Comparison of ENCODE assay signal across 12 mouse cellular contexts in the genomic region with DNA sequence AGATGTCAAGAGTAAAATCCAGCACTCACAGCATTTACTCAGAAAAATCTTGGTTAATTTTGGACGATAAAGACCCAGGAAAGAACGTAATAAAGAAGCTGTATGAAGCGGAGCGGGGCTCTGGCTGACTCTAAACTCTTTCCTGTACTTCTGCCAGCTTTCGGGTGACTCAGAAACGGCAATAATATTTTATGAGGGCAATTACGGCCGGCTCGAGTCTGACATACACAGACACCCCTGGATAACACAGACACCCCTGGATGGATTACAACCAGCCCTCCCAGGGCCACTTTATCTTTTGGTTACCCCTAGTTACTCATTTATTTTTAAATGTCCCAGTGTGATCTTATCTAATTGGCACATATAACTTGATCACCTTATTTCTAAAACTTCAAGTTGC.
DNase-seq lines count a peak whose midpoint lies in the region; ATAC-seq and TF ChIP-seq lines count a peak whose summit lies in the region.
"Had no signal": no experiment of that assay in that cellular context is flagged by ENCODE, and none has a peak within 500 bp of the region (broad histone marks: within the 10 kb centered on the region; RNA-seq: fewer than 3 reads in every experiment).

No protein-coding gene starts in this region.

- no peak for TF ChIP-seq CTCF in lung, postnatal 0 days (IDR thresholded peaks at IDR 0.05)
- TF ChIP-seq CTCF in lung, adult 2 months (IDR thresholded peaks at IDR 0.05; ENCODE audit: insufficient read depth, low read length) = no peak
- TF ChIP-seq CTCF in embryonic fibroblast, embryonic 13.5 days (IDR thresholded peaks at IDR 0.05; ENCODE audit: borderline replicate concordance, insufficient read depth, low read length) = no peak

- no peaks in the 10 kb centered on the region for H3K9me3 ChIP-seq in lung, postnatal 0 days (ENCODE audit: low read length)
- H3K9me3 ChIP-seq in stomach, embryonic 15.5 days = no peaks in the 10 kb centered on the region
- H3K9me3 ChIP-seq: midbrain, embryonic 10.5 days had no signal

- H3K9ac ChIP-seq in lung, postnatal 0 days (replicated peaks; ENCODE audit: low read depth) = no peak overlapping the region
- H3K9ac ChIP-seq in stomach, embryonic 15.5 days = no peak overlapping the region

- H3K36me3 ChIP-seq in lung, postnatal 0 days (ENCODE audit: insufficient read depth, low read length) = no peaks in the 10 kb centered on the region
- H3K36me3 ChIP-seq in stomach, embryonic 15.5 days = no peaks in the 10 kb centered on the region

- ATAC-seq in lung, postnatal 0 days = no peak
- no peak for ATAC-seq in stomach, embryonic 15.5 days (ENCODE audit: insufficient read depth, low FRiP score, low read depth)

- TF ChIP-seq POLR2A in lung, adult 2 months (IDR thresholded peaks at IDR 0.05; ENCODE audit: borderline replicate concordance, extremely low read depth, low read depth, low read length) = no peak
- no peak for TF ChIP-seq POLR2A in embryonic fibroblast, embryonic 13.5 days (IDR thresholded peaks at IDR 0.05; ENCODE audit: low read depth, low read length)

- no peak for TF ChIP-seq EP300 in lung, postnatal 0 days (IDR thresholded peaks at IDR 0.05)

- peaks cover 26% of the 10 kb centered on the region; the same call in 1 of the 2 replicates for H3K4me1 ChIP-seq in lung, postnatal 0 days (ENCODE audit: insufficient read depth, low read depth, low read length)
- peaks cover 27% of the 10 kb centered on the region for H3K4me1 ChIP-seq in lung, adult 2 months (ENCODE audit: control insufficient read depth, insufficient read depth, low read length)
- peaks cover 10% of the 10 kb centered on the region for H3K4me1 ChIP-seq in embryonic fibroblast, embryonic 13.5 days (ENCODE audit: control insufficient read depth, insufficient read depth, low read length)
- H3K4me1 ChIP-seq in stomach, embryonic 15.5 days = peaks cover 47% of the 10 kb centered on the region

- no peaks in the 10 kb centered on the region for H3K27me3 ChIP-seq in lung, postnatal 0 days (replicated peaks; ENCODE audit: insufficient read depth, low read length)
- no peaks in the 10 kb centered on the region for H3K27me3 ChIP-seq in stomach, embryonic 15.5 days (replicated peaks)

- H3K4me2 ChIP-seq in lung, postnatal 0 days (replicated peaks; ENCODE audit: low read depth, low read length) = no peak overlapping the region
- no peak overlapping the region for H3K4me2 ChIP-seq in stomach, embryonic 15.5 days

- no peak overlapping the region for H3K4me3 ChIP-seq in lung, postnatal 0 days (ENCODE audit: low read depth, low read length)
- H3K4me3 ChIP-seq in lung, adult 2 months (replicated peaks; ENCODE audit: extremely low read depth, low read depth, low read length) = no peak overlapping the region
- H3K4me3 ChIP-seq in embryonic fibroblast, embryonic 13.5 days (ENCODE audit: insufficient read depth, low read length) = no peak overlapping the region
- H3K4me3 ChIP-seq in stomach, embryonic 15.5 days (replicated peaks) = no peak overlapping the region
- H3K4me3 ChIP-seq: midbrain, embryonic 10.5 days had no signal

- 29% methylated on average over 9 of the region's 9 CpGs for WGBS in lung, postnatal 0 days
- 28% methylated on average over 9 of the region's 9 CpGs for WGBS in lung, adult 2 months
- WGBS in stomach, embryonic 15.5 days = 40% methylated on average over 9 of the region's 9 CpGs

- peak; percentile 30 for DNase-seq in gastrocnemius, postnatal 14 days
- no peak for DNase-seq in gastrocnemius, postnatal 4 days (ENCODE audit: low spot score in 2 of 2)
- DNase-seq in lung, postnatal 0 days (ENCODE audit: low spot score) = peak; percentile 62
- no peak for DNase-seq in lung, adult 2 months
- no peak for DNase-seq in right cerebral cortex, postnatal 10 days (ENCODE audit: low spot score in 2 of 2)
- no peak for DNase-seq in ovary, postnatal 36 days (ENCODE audit: low spot score)
- DNase-seq: cerebellum, postnatal 14 days; kidney, adult 11 months; right cerebral cortex, postnatal 25 days had no signal

- no peak overlapping the region for H3K27ac ChIP-seq in lung, postnatal 0 days (ENCODE audit: low read length)
- H3K27ac ChIP-seq in embryonic fibroblast, embryonic 13.5 days (ENCODE audit: insufficient read depth, low read length) = peak overlapping the region; percentile 88
- H3K27ac ChIP-seq in stomach, embryonic 15.5 days = peak overlapping the region; percentile 61; the same call in 1 of the 2 replicates
- H3K27ac ChIP-seq: midbrain, embryonic 10.5 days had no signal

- intact Hi-C loops in gastrocnemius, postnatal 14 days (cut with DNase I; ENCODE audit: low total_unique reads) = no loop called here

Comparison
In these comparisons a context has a peak if more than half of its experiments do, and no peak if none do; other contexts are left out.
1. DNase-seq: peak in gastrocnemius, postnatal 14 days (single experiment) and lung, postnatal 0 days (single experiment); none in gastrocnemius, postnatal 4 days (0 of 2), lung, adult 2 months (single experiment), right cerebral cortex, postnatal 10 days (0 of 2) and ovary, postnatal 36 days (single experiment).